Mouse (Mus musculus): Measurements from ENCODE around the gene Clrn3. TPM values are rescaled to one million over a fixed set of nuclear protein-coding genes. Genes with fewer than 3 reads are reported as not detected.

Clrn3 gene
- polyA plus RNA-seq, 1 experiment: 26.7 TPM

DNA sequence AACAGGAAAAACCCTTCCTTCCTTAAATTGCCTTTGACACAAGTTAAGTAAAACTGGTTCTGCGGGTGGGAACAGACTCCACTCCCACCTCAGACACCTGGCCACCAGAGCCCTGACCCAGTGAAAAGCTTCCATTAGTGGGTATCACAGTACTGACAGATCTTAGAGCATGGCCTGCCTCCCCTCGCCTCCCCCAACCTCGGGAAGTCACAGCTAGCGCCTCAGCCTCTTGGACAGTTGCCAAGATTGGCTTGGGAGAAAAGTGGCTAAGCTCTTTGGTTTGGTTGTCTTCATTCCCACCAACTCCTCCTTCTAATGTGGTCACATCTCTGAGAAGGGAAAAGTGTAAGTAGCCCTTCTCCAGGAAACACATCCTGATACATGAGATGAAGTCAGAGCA, 4.5 kb downstream of the Clrn3 start:
- H3K4me3 ChIP-seq (ENCODE audit: insufficient read depth, low read depth, low read length): no peak overlapping the region
- no peaks in the 10 kb centered on the region for H3K27me3 ChIP-seq (replicated peaks; ENCODE audit: control insufficient read depth, insufficient read depth, low read length)
- TF ChIP-seq CTCF (conservative IDR thresholded peaks at IDR 0.05; ENCODE audit: insufficient read depth, insufficient read length, low read depth, low read length): no peak
- TF ChIP-seq POLR2A (IDR thresholded peaks at IDR 0.05; ENCODE audit: low read depth, low read length): no peak
- peaks cover 21% of the 10 kb centered on the region; the same call in 1 of the 2 replicates for H3K4me1 ChIP-seq (ENCODE audit: control insufficient read depth, insufficient read depth, low read length)
- 18% methylated on average over 4 of the region's 4 CpGs for WGBS
- H3K36me3 ChIP-seq (ENCODE audit: control insufficient read depth, insufficient read depth, low read length): no peaks in the 10 kb centered on the region
- no peak for DNase-seq
- H3K27ac ChIP-seq (ENCODE audit: insufficient read depth, low read depth, low read length): no peak overlapping the region

DNA sequence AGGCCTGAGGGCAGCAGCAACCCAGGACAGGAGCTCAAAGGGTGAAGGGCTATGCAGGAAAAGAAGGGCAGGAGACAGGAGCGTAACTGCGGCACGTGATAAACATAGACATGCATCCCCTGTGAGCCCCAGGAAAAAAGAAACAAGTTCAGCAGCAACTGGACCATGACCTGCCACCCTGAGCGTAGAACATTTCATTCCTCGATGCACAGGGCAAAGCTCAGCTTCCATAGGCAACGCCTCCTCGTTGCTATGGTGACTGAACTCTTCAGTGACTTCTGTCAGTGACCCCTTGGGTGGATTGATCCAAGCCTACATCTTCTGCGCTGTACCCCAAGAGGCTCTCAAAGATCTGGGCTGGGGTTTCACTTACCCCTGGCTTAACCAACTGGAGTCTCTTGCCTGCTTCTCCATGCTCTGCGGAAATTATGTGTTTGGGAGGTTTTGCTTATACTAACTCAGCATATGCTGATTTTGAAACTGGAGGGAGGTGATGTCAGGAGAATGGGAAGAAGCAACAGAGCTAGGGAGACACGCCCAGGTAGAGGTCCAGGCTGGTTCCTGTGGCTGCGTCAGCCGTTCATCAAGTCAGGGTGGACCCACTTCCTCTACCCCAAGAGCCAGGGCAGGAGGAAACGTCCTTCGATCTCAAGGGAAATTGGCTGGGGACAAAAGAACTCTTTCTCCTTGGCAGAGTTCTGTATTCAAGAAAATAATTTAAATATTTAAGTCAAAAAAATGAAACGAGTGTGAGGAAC, 6.5 kb downstream of the Clrn3 start:
- Histone ChIP-seq H3K4me3 (ENCODE audit: insufficient read depth, low read depth, low read length) (no peak overlapping the region), H3K27me3 (replicated peaks; ENCODE audit: control insufficient read depth, insufficient read depth, low read length) (no peaks in the 10 kb centered on the region), H3K36me3 (ENCODE audit: control insufficient read depth, insufficient read depth, low read length) (no peaks in the 10 kb centered on the region), H3K27ac (ENCODE audit: insufficient read depth, low read depth, low read length) (no peak overlapping the region), H3K4me1 (ENCODE audit: control insufficient read depth, insufficient read depth, low read length) (peaks cover 19% of the 10 kb centered on the region; the same call in 1 of the 2 replicates)
- WGBS: 33% methylated on average over 15 of the region's 15 CpGs
- TF ChIP-seq CTCF (conservative IDR thresholded peaks at IDR 0.05; ENCODE audit: insufficient read depth, insufficient read length, low read depth, low read length) (no peak), POLR2A (IDR thresholded peaks at IDR 0.05; ENCODE audit: low read depth, low read length) (no peak)
- peak; percentile 93 for DNase-seq

DNA sequence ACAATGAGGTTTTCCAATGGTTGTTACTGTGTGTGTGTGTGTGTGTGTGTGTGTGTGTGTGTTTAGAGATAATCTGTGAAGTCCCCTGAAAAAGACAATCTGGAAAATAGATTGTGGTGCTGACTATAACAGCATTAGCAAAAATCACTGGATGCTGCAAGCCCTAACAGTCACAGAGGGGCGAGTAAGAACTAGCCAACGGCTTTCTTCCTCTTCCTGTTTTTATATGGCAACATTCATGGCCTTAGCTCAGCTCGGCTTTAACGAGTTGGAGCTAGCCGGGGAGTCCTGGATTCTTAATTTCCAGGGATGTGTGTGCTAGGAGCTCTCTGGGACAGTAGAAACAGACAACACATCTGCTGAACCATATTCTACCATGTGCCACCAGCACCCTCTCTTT, 8.2 kb downstream of the Clrn3 start:
- no peak for TF ChIP-seq POLR2A (IDR thresholded peaks at IDR 0.05; ENCODE audit: low read depth, low read length)
- no peak for TF ChIP-seq CTCF (conservative IDR thresholded peaks at IDR 0.05; ENCODE audit: insufficient read depth, insufficient read length, low read depth, low read length)
- 62% methylated on average over 5 of the region's 5 CpGs for WGBS
- no peaks in the 10 kb centered on the region for H3K27me3 ChIP-seq (replicated peaks; ENCODE audit: control insufficient read depth, insufficient read depth, low read length)
- peaks cover 15% of the 10 kb centered on the region; the same call in 1 of the 2 replicates for H3K4me1 ChIP-seq (ENCODE audit: control insufficient read depth, insufficient read depth, low read length)
- no peak overlapping the region for H3K27ac ChIP-seq (ENCODE audit: insufficient read depth, low read depth, low read length)
- no peak for DNase-seq
- no peak overlapping the region for H3K4me3 ChIP-seq (ENCODE audit: insufficient read depth, low read depth, low read length)
- H3K36me3 ChIP-seq (ENCODE audit: control insufficient read depth, insufficient read depth, low read length): no peaks in the 10 kb centered on the region

DNA sequence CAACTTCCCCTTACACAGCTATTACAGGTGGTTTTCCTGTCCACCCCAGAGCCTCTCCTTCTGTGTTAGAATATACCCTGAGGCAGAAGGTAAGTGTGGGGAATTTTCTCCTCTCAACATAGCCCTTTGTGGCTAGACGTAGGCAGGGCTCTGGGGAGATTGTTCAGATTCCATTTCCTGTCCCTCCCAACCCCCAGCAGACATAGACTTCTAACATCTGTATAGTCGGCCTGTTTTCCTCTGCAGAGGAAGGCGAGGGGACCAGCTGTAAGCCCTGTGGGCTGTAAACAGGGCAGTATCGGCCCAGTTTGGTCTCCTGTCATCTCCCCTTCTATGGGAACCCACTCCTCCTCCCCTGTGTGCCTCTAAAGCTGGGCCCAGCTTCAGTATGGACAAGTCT, 11.3 kb downstream of the Clrn3 start:
- Histone ChIP-seq H3K4me1 (ENCODE audit: control insufficient read depth, insufficient read depth, low read length) (peaks cover 4% of the 10 kb centered on the region; the same call in 1 of the 2 replicates), H3K27me3 (replicated peaks; ENCODE audit: control insufficient read depth, insufficient read depth, low read length) (no peaks in the 10 kb centered on the region), H3K4me3 (ENCODE audit: insufficient read depth, low read depth, low read length) (no peak overlapping the region), H3K36me3 (ENCODE audit: control insufficient read depth, insufficient read depth, low read length) (no peaks in the 10 kb centered on the region), H3K27ac (ENCODE audit: insufficient read depth, low read depth, low read length) (no peak overlapping the region)
- DNase-seq: no peak
- WGBS: 63% methylated on average over 4 of the region's 4 CpGs
- no peak for TF ChIP-seq CTCF (conservative IDR thresholded peaks at IDR 0.05; ENCODE audit: insufficient read depth, insufficient read length, low read depth, low read length)
- TF ChIP-seq POLR2A (IDR thresholded peaks at IDR 0.05; ENCODE audit: low read depth, low read length): no peak

DNA sequence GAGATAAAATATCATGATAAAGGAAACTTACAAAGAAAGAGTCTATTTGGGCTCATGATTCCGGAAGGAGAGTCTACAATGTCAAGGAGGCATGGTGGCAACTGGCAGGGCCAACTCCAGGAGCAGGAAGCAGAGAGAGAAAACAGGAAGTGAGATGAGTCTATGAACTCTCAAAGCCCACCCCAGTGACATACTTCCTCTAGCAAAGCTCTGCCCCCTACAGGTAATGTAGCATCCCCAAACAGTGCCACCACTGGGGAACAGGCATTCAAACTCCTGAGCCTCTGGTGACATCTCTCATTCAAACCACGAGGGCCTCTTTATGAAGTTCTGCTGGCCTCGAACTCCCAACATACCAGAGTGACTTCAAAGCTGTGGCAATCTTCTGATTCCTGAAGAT, 16.7 kb downstream of the Clrn3 start:
- 84% methylated on average over 3 of the region's 3 CpGs for WGBS
- TF ChIP-seq CTCF (conservative IDR thresholded peaks at IDR 0.05; ENCODE audit: insufficient read depth, insufficient read length, low read depth, low read length) (no peak), POLR2A (IDR thresholded peaks at IDR 0.05; ENCODE audit: low read depth, low read length) (no peak)
- DNase-seq: no peak
- Histone ChIP-seq H3K4me3 (ENCODE audit: insufficient read depth, low read depth, low read length) (no peak overlapping the region), H3K27me3 (replicated peaks; ENCODE audit: control insufficient read depth, insufficient read depth, low read length) (no peaks in the 10 kb centered on the region), H3K27ac (ENCODE audit: insufficient read depth, low read depth, low read length) (no peak overlapping the region), H3K4me1 (ENCODE audit: control insufficient read depth, insufficient read depth, low read length) (peaks cover 9% of the 10 kb centered on the region; the same call in 1 of the 2 replicates), H3K36me3 (ENCODE audit: control insufficient read depth, insufficient read depth, low read length) (no peaks in the 10 kb centered on the region)

DNA sequence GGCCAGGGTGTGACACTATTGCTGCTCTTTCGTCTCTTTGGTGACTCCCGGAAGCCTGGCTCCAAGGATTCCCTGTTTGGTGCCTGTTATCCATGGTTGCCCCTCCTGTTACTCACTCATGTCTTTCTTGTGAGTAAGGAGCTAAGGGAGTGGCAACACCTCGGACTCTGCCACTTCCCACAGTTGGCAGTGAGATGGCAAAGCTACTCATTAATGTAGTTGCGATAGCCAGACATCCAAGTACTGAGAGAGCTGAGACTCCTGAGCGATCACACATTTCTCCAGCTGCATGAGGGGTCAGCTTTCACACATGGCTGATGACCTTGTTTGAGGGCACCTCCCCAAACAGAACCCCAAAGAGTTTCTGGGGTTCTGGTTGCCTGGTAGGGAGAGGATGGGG, 18.0 kb downstream of the Clrn3 start:
- H3K4me1 ChIP-seq (ENCODE audit: control insufficient read depth, insufficient read depth, low read length): peaks cover 9% of the 10 kb centered on the region; the same call in 1 of the 2 replicates
- H3K36me3 ChIP-seq (ENCODE audit: control insufficient read depth, insufficient read depth, low read length): no peaks in the 10 kb centered on the region
- no peak overlapping the region for H3K27ac ChIP-seq (ENCODE audit: insufficient read depth, low read depth, low read length)
- DNase-seq: peak; percentile 74
- no peak overlapping the region for H3K4me3 ChIP-seq (ENCODE audit: insufficient read depth, low read depth, low read length)
- TF ChIP-seq CTCF (conservative IDR thresholded peaks at IDR 0.05; ENCODE audit: insufficient read depth, insufficient read length, low read depth, low read length) (no peak), POLR2A (IDR thresholded peaks at IDR 0.05; ENCODE audit: low read depth, low read length) (no peak)
- 57% methylated on average over 5 of the region's 5 CpGs for WGBS
- H3K27me3 ChIP-seq (replicated peaks; ENCODE audit: control insufficient read depth, insufficient read depth, low read length): no peaks in the 10 kb centered on the region

DNA sequence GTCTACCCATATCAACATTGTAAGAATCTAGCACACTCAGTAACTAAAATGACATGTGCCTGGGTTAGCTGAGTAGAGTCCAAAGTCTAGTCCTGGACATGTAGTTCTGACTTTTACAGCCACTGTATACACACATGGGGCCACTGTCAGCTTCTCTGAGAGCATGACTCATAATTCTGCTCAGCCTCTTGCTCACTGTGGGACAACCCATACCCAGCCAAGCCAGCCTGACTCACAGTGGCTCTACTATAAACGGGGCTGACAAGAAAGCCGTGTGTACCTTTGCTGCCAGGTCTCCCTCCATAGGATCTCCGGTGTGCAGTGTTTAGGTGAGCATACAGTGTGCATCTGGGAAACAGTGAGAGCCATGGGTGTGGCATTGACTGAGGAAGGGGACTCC, 19.2 kb downstream of the Clrn3 start:
- H3K36me3 ChIP-seq (ENCODE audit: control insufficient read depth, insufficient read depth, low read length): no peaks in the 10 kb centered on the region
- TF ChIP-seq POLR2A (IDR thresholded peaks at IDR 0.05; ENCODE audit: low read depth, low read length) (no peak), CTCF (conservative IDR thresholded peaks at IDR 0.05; ENCODE audit: insufficient read depth, insufficient read length, low read depth, low read length) (no peak)
- no peak overlapping the region for H3K4me3 ChIP-seq (ENCODE audit: insufficient read depth, low read depth, low read length)
- no peak for DNase-seq
- peaks cover 9% of the 10 kb centered on the region; the same call in 1 of the 2 replicates for H3K4me1 ChIP-seq (ENCODE audit: control insufficient read depth, insufficient read depth, low read length)
- no peaks in the 10 kb centered on the region for H3K27me3 ChIP-seq (replicated peaks; ENCODE audit: control insufficient read depth, insufficient read depth, low read length)
- no peak overlapping the region for H3K27ac ChIP-seq (ENCODE audit: insufficient read depth, low read depth, low read length)
- 82% methylated on average over 3 of the region's 3 CpGs for WGBS
